Mouse (Mus musculus) ovary, postnatal 36 days (tissue): ENCODE measurements around the gene Hpca.

Experiments used
- DNase-seq: peaks from one replicate; pipeline ENCODE4 v3.0.0; 2022; ENCODE audit warnings: low spot score, mixed read lengths

Gene Hpca

DNA sequence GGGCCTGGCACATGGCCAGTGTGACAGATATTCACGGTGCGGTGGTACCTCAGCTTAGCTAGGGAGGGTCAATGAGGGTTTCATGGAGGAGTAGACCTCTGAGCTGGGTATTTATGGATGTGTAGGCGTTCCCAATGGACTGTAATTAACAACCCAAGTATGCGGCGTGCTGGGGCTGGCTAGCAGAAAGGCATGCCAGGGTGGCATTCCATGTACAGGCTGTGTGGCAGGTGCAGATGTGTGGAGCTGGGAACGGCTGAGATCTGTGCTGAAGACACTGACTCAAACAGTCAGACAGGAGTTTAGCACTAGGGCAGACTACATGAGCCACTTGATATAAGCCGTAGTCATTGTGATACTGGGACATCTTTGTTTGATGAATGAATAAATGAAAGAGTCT is 13.2 kb downstream of the Hpca start:
- no peak for DNase-seq

DNA sequence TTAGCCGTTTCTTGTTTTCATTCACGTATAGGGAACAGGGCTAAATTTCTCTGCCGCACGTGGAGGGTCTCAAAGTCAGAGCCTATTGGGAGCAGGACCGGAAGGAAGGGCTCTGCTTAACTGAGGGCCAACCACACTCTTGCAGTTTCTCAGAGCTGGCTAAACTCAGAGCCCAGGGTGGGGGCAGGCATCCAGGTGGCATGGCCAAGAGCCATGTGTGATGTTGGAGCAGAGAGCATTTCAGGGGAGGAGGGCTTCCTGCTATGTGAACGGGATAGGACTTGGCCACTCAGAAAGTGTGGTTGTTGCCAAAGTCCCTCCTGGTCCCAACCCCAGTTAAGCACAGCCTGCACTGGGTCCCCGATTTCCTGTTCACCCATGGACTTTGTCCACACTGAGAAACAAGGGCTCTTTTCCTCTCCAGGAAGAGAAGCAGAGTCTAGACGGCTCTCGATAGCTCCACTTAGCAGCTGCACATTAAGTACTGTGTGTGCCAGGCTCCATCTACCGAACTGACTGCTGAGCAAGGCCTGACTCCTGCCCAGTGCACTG is 14.4 kb downstream of the Hpca start:
- DNase-seq: no peak

DNA sequence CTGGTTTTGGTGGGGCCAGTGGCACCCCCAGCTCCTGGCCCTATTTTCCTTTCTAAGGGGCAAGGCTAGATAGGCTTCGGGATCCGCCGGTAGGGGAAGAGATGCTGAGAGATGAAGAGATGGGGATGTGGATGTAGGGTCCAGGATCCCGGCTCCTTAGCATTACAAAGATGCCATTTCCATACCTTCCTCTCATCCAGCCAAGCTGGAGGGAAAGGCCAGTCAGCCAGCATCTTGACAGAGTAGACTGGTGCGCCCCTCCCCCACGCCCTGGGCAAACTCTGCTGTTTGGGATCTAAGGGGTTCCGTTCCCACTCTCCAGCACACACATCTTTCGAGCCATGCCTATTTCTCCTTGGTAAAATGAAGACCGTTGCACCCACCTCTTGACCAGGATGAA is 15.8 kb downstream of the Hpca start:
- no peak for DNase-seq

GRCm38 (mm10) chr4:129105356-129105755 is 16.5 kb downstream of the Hpca start, which contains the start of gene Tmem54:
Tmem54 (plus strand) TSS chr4:129105548.
- peak; percentile 36 for DNase-seq

DNA sequence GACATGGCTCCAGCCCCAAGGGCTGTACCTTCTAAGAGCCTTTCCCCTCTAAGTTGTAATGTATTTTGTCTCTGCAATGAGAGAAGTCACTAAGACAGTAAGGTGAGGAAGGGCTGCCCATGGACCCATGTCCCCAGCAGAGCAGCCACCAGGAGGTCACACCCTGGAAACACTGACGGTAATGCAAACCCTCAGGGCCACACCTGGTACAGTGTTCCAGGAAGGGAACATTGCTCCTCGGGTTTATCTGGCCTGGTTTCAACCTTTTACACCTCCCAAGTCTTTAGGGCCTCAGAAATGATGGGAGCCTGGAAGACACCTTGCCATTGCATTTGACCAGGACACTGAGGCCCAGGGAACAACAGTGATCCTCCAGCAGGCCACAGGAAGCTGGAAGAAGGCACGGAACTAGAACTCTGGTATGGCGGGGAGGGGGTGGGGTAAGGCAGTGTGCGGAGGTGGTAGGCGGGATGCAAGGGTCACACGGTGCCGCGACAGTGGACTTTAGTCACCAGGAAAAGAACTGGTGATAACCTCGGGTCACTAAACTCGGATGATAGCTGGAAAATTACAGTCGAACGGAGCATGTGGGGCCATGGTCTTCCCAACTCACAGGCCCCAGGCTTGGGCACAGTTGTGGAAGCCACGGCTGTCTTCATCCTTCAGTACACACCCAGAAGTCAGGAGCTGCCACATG is 19.6 kb downstream of the Hpca start:
- DNase-seq: no peak

DNA sequence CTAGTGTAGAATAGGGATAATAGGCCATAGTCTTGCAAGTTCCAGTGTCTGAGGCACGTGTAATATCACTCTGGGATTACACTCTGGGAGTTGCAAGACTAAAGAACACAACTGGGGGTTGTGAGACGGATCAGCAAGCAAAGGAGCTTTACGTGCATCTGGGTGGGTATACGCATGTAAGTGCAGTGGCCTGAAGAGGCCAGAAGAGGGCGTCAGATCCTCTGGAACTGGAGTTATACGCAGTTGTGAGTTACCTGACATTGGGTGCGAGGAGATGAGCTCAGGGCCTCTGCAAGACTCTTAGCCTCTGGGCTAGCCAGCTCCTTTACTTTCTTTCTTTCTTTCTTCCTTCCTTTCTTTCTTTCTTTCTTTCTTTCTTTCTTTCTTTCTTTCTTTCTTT is 24.8 kb downstream of the Hpca start:
- DNase-seq: no peak

DNA sequence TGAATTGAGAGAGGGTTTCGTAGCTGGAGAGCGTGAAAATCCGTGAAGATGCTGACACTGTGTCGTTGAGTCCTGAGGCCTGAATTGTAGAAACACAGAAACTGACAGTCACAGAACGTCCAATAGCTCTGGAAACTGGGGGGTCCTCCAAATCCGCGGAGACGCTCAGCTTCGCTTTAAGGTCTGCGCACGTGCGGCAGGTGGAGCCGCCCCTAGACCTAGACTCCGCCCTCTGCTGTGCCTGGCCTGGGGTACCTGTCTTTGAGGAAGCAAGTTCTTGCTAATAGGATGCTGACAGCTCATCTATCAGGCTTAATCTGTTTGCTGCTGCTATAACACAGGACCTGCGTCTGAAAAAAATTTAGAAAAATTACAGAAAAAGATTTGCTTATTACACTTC is 26.6 kb downstream of the Hpca start:
- no peak for DNase-seq

DNA sequence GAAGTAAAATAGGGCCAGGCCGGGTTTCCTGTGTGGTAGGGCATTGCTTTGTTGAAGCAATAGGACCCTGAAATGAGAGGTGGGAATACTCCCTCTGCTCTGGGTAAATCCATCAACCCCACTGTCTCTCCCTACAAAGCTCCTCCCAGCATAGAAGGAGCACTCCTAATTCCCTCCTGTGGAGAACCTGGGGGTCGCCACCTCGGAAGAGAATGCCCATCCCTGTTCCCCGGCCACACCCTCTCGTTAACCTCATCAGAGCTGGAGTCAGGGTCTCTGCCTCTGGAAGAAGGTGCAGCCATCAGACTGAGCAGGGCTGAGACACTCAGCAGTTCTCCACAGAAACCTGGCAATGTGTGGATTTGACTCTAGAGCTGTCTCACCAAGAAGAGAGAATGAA is 34.0 kb downstream of the Hpca start:
- DNase-seq: no peak

- DNase-seq: peak; percentile 46
Measured at GRCm38 (mm10) chr4:129086078-129086477, 35.8 kb downstream of the Hpca start.

DNA sequence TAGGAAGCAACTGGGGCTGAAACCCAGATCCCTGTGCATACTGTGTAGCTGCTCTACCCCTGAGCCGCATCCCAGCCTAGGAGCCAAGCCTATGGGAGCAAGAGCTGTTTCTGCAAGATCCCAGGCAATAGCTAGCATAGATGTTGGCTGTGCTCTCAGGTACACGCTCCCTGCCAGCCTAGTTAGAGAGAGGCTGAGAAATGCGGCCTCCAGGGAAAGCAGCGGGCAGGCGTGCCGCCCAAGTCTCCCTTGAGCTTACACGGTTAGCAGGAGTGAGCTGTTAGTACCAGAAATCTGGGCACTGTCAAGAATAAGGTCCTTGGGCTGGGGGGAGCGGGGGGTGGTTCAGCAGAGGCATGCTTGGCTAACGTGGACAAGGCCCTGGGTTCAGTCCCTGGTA is 36.9 kb downstream of the Hpca start:
- no peak for DNase-seq

- peak; percentile 65 for DNase-seq
Measured at GRCm38 (mm10) chr4:129082379-129083115, 39.3 kb downstream of the Hpca start.

DNA sequence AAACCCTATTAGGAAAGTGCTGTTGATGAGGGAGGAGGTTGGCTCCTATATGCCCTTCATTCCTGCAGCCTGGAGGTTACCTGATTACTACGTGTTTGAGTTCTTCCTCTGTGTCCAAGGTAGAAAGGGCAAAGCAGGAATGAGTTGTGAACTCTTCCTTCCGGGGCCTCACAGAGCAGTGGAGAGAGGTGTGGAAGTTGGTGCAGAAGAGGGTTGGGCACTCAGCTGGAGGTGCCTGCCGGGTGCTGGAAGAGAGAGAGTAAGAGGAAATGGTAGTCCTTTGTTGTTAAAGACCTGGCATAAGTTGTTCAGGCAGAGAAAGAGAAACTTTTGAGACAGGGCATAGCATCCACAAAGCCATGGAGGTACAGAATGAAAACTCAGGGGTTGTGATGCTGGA is 39.9 kb downstream of the Hpca start:
- no peak for DNase-seq

DNA sequence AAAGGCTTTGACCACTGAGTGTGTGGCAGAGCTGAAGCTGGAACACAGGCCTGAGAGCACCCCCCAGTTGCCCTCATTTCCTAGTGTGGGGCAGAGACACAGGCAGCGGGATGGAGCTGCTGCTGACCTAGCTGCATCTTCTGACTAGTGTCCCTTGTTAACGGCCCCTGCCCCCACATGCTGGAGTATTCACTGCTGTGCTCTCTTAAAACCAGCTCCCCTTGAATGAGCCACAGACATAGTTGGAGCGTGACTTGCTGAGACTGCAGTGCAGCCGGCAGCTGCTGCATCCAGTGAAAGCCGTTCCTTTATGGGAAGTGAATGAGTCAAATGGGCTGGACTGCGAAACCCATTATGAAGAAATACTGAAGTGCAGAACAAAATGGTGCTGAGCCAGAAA is 40.3 kb downstream of the Hpca start:
- DNase-seq: no peak

GRCm38 (mm10) chr4:129081041-129081440 is 40.8 kb downstream of the Hpca start:
- DNase-seq: no peak

DNA sequence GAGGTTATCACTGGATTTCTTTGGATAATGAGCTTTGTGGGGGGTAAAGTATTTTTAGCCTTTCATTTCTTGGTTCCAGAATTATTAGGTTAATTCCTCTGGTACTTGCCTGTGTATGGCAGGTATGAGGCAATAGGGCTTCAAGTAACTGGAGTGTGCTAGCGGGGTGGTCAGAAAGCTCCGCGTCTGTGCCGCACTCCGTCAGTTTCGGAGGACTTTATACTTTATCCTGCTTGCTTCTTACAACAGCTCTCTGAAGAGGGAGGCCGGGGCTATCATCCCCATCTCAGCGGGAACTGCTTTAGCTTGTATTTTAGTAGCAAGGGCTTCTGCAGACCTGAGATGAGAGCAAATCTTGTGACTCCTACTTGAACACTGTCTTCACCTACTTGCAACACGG is 42.7 kb downstream of the Hpca start:
- no peak for DNase-seq

DNA sequence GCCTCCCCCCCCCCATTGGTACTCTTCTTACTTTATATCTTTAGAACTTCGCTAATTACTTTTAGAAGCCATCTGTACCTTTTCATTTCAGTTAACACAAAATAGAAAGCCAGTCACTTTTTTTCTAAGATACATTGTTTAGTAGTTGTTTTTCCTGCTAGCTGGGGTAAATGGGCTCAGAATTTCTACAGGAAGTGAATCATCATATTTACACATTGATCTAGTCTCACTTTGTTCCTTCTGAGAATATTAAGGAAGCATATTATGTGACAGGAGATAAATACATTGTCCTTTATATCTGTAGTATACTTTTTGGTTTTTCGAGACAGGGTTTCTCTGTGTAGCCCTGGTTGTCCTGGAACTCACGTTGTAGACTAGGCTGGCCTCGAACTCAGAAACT is 53.0 kb downstream of the Hpca start:
- no peak for DNase-seq

GRCm38 (mm10) chr4:129067638-129068415 is 54.0 kb downstream of the Hpca start:
- no peak for DNase-seq

DNA sequence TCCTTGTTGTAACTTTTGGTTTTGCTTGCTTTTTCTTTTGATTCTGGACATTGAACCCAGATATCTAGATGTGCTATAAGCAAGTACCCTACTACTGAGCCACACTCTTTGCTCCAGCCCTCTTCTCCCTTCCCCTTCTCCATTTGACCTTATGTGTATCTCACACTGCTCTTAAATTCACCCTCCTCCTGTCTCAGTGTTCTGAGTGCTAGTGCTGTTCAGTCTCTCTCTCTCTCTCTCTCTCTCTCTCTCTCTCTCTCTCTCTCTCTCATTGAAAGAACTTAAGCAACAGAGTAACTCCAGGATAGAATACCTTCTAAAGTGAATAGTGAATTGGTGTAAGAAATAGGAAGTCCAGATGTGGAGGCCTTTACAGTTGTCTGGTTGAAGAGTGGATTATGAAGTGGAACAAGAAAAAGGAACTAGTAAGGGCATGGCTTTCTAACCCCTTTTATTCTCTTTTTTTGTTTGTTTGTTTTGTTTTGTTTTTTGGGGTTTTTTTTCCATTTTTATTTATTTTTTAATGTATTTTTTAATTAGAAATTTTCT is 56.1 kb downstream of the Hpca start:
- no peak for DNase-seq

GRCm38 (mm10) chr4:129062281-129063075 is 59.4 kb downstream of the Hpca start:
- no peak for DNase-seq
